Mouse (Mus musculus): ENCODE data around the gene Plcl1.

- TF ChIP-seq CTCF (IDR thresholded peaks at IDR 0.05; ENCODE audit: borderline replicate concordance, insufficient read depth, low read depth, low read length): peak; percentile 45; the same call in 1 of the 2 replicates
- TF ChIP-seq POLR2A (IDR thresholded peaks at IDR 0.05; ENCODE audit: borderline replicate concordance, insufficient read depth, low read length): no peak
Observed at GRCm38 (mm10) chr1:55404439-55404838, 1.3 kb upstream of the Plcl1 start.

Measured in cerebellum, adult 2 months (tissue).